Mouse (Mus musculus) right cerebral cortex, postnatal 14 days (tissue): ENCODE results near the gene Gm340.

Experiments used
- DNase-seq: peaks from one replicate; pipeline ENCODE4 v3.0.0; 2022

Gm340 gene

DNA sequence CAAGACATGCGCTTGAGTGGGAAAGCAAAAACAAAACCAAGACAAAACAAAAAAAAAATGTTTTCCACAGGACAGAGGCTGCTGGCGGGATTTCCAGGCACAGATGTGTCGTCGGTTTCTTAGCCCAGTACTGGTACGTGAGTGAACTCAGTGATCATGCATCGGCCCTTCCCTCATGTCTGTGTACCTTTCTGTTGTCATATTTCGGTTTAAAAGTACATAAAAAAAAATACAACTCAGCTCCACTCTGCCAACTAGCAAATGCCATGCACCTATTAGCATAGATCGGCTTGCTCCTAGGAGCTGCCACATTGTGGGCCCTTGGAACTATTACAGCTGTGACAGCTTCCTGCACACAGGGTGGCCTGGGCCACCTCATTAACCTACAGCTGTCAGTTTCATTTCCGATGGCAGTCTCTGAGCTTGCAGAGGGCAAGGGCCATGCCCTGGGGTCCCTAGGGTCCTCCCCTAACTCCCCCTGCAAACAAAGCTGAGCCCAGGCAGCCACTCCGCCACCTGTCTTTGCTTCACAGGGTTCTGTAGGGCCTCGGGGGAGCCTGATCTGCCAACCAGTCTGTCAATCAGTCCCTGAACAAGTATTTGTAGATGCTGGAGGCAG is 33.5 kb downstream of the Gm340 start:
- peak; percentile 3 for DNase-seq

- DNase-seq, result no peak
Observed at GRCm38 (mm10) chr19:41616274-41616673, 34.1 kb downstream of the Gm340 start.

- peak; percentile 0 for DNase-seq
Observed at GRCm38 (mm10) chr19:41617102-41617501, 34.9 kb downstream of the Gm340 start.

DNA sequence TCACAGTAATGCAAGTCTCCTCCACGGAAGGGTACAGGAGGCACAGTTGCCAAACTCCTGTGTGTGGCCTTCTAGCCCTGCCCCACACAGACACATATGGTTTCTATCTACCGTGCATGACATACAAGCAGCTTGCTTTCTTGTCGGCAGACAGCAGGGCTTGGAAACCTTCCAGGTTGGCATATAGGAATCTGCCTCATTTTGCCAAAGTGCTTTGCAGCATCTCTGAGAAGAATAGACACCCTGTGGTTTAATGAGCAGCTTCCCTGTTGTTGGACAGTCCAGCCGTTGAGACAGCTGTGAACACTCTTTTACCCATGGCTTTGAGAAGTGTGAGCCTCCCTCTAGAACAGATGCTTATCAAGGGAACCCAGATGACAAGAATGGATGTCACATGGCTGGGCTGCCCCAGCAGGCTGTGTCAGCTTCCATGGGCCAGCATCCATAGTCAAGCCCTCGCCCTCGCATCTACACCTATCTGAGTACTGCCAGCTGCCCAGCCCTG is 36.0 kb downstream of the Gm340 start:
- DNase-seq, result peak; percentile 19

GRCm38 (mm10) chr19:41618771-41619385 is 36.7 kb downstream of the Gm340 start:
- DNase-seq, result no peak

DNA sequence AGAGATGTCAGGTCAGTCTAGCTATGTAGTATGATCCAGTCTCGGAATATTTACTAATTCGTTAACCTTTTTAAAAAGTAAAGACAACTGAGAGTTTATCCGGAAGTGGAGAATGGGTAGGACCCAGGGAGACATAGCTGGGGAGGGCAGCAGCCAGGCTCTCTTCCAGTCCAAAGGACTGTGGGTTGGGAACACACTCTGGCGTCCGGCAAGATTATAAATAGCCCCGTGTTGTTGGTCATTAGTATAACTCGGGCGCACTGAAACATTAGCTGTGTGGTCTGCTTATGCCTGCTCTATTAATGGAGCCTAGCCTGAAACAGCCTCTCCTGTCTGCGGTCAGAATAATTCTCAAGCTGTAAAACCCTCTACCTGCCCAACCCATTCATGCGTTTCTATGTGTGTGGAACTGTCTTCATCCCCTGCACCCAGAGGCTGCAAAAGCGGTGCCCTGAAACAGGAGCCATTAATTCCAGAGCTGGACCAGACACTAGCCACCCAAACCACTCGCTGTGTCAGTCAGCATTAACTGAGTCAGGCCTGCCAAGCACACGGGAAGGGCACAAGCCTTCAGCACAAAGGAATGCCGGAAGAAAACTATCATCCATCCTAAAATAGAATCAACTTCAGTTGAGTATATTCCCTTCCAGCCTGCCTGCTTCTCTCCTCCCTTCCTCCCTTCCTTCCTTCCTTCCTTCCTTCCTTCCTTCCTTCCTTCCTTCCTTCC is 38.4 kb downstream of the Gm340 start:
- no peak for DNase-seq

- no peak for DNase-seq
Observed at GRCm38 (mm10) chr19:41628970-41629369, 46.8 kb downstream of the Gm340 start.

GRCm38 (mm10) chr19:41629532-41629931 is 47.4 kb downstream of the Gm340 start:
- DNase-seq, result no peak

- DNase-seq, result no peak
Observed at GRCm38 (mm10) chr19:41634099-41634498, 51.9 kb downstream of the Gm340 start.

GRCm38 (mm10) chr19:41634999-41635398 is 52.8 kb downstream of the Gm340 start:
- DNase-seq, result no peak
